Mouse (Mus musculus): ENCODE data around the gene Cul7.

The Cul7 gene

DNA sequence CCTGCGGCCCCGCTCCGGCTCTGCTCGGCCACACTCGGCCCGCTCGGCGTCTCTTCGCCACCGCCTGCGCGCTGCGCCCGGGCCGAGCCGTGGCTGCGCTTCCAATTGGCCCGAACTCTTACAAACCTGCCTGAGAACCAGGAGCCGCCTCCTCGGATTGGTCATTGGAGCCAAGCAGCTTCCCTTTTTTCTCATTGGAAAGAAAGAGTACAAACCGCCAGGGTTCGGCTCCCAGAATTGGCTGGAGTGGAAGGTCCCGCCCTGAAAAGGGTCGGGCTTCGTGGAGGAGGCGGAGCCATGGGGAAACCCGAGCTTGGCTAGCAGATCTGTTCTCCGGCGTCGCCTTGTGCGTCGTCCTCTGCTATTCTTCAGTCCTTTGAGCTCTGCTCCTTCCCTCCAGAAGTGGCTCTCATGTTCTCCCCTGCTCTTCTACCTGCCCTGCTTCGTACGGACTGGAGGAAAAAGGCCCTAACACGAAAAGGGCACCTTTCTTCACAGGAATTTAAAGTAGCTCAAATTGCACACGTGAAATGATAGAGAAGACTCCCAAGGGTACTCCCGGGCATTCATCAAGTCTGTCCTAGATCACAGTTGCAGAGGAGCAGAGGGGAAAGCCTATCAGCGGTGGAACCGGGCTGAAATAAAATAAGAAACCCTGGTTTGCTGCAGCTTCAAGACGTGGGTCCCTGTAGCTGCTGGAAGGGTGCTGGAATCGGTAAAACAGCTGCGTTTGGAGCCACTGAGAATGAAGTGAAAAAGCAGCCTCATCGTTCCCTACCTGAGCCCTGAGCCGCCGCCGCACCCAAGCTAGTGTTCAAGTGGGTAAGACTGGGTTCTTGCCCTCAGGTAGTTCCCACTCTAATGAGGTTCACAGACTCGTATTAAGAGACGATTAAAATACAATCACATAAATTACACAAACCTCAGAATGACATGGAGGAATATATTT is 55.0 kb downstream of the Cul7 start, which contains the start of gene Ppp2r5d:
Ppp2r5d (minus strand) TSS at position 225 of the 949 bp plus-strand sequence.
- peak; percentile 96 for DNase-seq (ENCODE audit: low spot score)

DNA sequence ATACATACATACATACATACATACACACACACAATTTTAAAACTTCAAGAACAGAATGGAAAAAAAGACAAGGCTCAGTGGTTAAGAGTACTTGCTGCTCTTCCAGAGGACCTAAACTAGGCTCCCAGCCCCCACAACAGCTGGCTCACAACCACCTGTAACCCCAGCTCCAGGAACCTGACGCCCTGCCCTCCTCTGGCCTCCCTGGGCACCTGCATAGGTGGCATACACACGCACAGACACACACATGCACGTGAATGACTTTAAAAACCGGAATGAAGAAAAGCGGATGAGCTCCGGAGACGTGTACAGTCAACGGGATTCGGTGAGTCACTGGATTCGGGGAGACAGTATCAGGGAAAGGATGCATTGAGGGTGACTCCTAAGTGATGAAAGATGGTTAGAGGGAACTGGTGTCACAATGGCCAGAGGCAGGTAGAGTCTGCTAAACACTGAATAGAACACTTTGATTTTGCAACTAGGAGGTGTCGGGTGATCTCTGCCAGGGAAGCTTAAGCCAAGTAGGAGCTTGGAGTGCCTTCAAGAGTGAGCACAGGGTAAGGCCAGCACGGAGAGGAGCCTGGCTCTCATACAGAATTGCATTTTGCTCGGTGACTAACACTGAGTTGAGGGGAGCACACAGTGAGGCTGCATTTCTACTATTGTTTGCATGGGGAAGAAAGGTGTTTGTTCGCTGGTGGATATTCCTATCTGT is 56.4 kb downstream of the Cul7 start:
- DNase-seq (ENCODE audit: low spot score): no peak

DNA sequence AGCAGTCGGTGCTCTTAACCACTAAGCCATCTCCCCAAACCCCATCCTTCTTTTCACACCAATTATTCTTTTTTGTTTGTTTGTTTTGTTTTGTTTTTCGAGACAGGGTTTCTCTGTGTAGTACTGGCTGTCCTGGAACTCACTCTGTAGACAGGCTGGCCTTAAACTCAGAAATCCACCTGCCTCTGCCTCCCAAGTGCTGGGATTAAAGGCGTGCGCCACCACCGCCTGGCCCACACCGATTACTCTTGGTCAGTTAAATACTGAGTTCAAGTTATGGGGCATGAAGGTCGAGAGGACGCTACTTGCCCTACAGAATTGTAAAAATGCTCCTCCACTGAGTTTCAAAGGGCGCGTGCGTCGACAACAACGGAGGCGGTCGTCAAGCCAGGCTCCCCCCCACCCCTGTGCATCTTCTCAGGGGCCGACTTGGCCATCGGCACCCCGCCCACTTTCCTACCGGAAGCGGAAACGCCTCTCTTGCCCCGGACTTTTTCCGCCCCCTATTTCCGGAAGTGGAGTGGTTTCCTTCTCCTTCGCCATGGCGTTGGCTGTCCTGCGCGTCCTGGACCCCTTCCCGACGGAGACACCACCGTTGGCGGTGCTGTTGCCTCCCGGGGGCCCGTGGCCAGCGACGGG is 60.9 kb downstream of the Cul7 start, which contains the start of gene Pex6:
Pex6 (plus strand) TSS at position 505 of the 639 bp plus-strand sequence.
- DNase-seq (ENCODE audit: low spot score): peak; percentile 92

DNA sequence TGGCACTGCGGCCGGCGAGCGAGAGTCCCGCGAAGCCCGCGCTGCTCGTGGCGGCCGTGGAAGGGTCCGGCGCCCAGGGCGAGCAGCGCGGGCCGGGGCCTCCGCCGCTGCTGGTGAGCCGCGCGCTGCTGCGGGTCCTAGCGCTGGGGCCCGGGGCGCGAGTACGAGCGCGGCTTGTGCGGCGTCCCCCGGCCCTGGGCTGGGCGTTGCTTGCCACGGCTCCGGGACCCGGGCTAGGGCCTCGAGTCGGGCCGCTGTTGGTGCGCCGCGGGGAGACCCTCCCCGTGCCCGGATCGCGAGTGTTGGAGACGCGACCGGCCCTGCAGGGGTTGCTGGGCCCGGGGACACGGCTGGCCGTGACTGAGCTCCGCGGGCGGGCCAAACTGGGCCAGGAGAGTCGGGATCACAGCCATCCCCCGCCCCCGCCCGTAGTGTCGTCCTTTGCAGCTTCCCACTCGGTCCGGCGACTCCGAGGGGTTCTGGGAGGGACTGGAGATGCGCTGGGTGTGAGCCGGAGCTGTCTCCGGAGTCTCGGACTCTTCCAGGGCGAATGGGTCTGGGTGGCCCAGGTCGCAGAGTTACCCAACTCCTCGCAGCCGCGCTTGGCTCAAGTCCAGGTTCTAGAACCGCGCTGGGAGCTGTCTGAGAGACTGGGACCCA is 61.6 kb downstream of the Cul7 start:
- peak; percentile 64 for DNase-seq (ENCODE audit: low spot score)

DNA sequence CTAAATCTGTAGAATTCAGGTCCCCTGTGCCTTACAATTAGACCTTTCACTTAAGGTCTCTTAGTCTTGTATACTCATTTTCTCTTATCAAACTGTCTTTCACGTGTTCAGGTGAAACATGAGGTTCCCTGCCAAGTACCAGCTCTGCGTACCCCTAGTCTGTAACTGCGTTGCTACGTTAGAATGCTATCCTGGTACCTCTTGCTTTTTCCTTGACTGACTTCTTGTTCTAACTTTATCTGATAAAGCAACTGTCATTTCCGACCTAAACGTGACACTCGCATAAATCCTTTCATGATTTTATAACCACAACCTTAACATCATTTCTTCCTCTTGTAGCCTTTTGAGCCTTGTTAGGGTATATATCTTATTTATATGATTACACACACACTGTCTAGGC is 62.3 kb downstream of the Cul7 start:
- DNase-seq (ENCODE audit: low spot score): no peak

DNA sequence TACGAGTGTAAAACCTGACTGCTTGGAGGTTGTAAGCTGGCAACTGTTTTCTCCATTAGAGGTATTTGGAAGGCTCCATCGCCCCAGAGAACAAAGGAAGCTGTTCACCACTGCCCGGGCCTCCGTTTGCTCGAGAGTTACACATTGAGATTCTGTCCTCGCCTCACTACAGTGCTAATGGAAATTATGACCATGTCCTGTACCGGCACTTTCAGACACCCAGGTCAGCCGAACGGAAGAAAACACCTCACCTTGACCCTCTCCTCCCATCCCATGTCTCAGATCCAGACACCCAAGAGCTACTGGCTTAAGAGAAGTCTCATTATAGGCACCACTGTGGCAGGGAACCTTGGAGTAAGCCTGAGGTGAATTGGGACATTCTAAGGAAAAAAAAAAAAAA is 63.7 kb downstream of the Cul7 start:
- DNase-seq (ENCODE audit: low spot score): no peak
